Mouse (Mus musculus) gonadal fat pad, adult 2 months (tissue): ENCODE measurements around the gene Uts2r. TPM values are rescaled to one million over a fixed set of nuclear protein-coding genes. Genes with fewer than 3 reads are reported as not detected.

Experiments used
- DNase-seq: peaks from one replicate; pipeline ENCODE4 v3.0.0-alpha.2; 2012; ENCODE audit warnings: low read depth
- polyA plus RNA-seq: library from polyadenylated mRNA; depleted of rRNA; stranded (reverse); fragments of >200 nt; gene quantifications from 2 replicates; pipeline ENCODE4 v1.2.3, GENCODE M21; 2012; rRNA removed

The Uts2r gene
- polyA plus RNA-seq, 1 experiment: 0.14 TPM

GRCm38 (mm10) chr11:121160636-121161346 is 720 bp downstream of the Uts2r start:
- DNase-seq: no peak

- DNase-seq: no peak
Measured at GRCm38 (mm10) chr11:121163751-121164150, 3.7 kb downstream of the Uts2r start.

- no peak for DNase-seq
Measured at GRCm38 (mm10) chr11:121173203-121173602, 13.1 kb downstream of the Uts2r start.

GRCm38 (mm10) chr11:121174234-121174633 is 14.2 kb downstream of the Uts2r start:
- DNase-seq: no peak

- DNase-seq: no peak
Measured at GRCm38 (mm10) chr11:121176285-121177270, 16.5 kb downstream of the Uts2r start.

GRCm38 (mm10) chr11:121189681-121190080 is 29.6 kb downstream of the Uts2r start:
- DNase-seq: no peak

- no peak for DNase-seq
Measured at GRCm38 (mm10) chr11:121192742-121193141, 32.7 kb downstream of the Uts2r start.

GRCm38 (mm10) chr11:121193415-121193814 is 33.3 kb downstream of the Uts2r start:
- DNase-seq: no peak

- DNase-seq: no peak
Measured at GRCm38 (mm10) chr11:121198622-121199021, 38.6 kb downstream of the Uts2r start.

- no peak for DNase-seq
Measured at GRCm38 (mm10) chr11:121199851-121200250, 39.8 kb downstream of the Uts2r start.

- DNase-seq: no peak
Measured at GRCm38 (mm10) chr11:121200781-121201180, 40.7 kb downstream of the Uts2r start.

GRCm38 (mm10) chr11:121201436-121202198 is 41.5 kb downstream of the Uts2r start:
- no peak for DNase-seq

GRCm38 (mm10) chr11:121203859-121204160 is 43.7 kb downstream of the Uts2r start:
- no peak for DNase-seq

GRCm38 (mm10) chr11:121204161-121205006 is 44.3 kb downstream of the Uts2r start, which contains the start of the genes Hexdc and Ogfod3:
TSS of gene Hexdc (plus strand) at chr11:121204433.
TSS of gene Ogfod3 (minus strand) at chr11:121204711.
- peak; percentile 86 for DNase-seq

Other genes starting within 250 kb of the Uts2r start
- 5.6 and 5.8 TPM in 2 replicates for gene Ccdc57, start 227.4 kb upstream of the Uts2r start, polyA plus RNA-seq
- gene Slc16a3, start 211.8 kb upstream of the Uts2r start, polyA plus RNA-seq: 17.1 and 18.7 TPM in 2 replicates
- gene Csnk1d, start 168.9 kb upstream of the Uts2r start, polyA plus RNA-seq: 85.3 and 94.0 TPM in 2 replicates
- 0.85 and 1.3 TPM in 2 replicates for gene Cd7, start 120.9 kb upstream of the Uts2r start, polyA plus RNA-seq
- 2.6 and 4.5 TPM in 2 replicates for gene Sectm1b, start 96.7 kb upstream of the Uts2r start, polyA plus RNA-seq
- gene Sectm1a, start 79.1 kb upstream of the Uts2r start, polyA plus RNA-seq: 4.4 and 5.8 TPM in 2 replicates
- 0.12 and 0.13 TPM in 2 replicates for gene Tex19.2, start 41.6 kb upstream of the Uts2r start, polyA plus RNA-seq
- gene Tex19.1, start 14.1 kb upstream of the Uts2r start, polyA plus RNA-seq: 0.05 and 0.06 TPM in 2 replicates
- gene Hexdc, start 44.2 kb downstream of the Uts2r start, polyA plus RNA-seq: 22.8 and 36.9 TPM in 2 replicates
- gene Ogfod3, start 44.4 kb downstream of the Uts2r start, polyA plus RNA-seq: 28.8 and 34.4 TPM in 2 replicates
- gene Cybc1, start 69.1 kb downstream of the Uts2r start, polyA plus RNA-seq: 27.5 and 40.6 TPM in 2 replicates
- 30.3 and 48.1 TPM in 2 replicates for gene Narf, start 77.0 kb downstream of the Uts2r start, polyA plus RNA-seq
- gene Foxk2, start 99.7 kb downstream of the Uts2r start, polyA plus RNA-seq: 41.4 and 43.9 TPM in 2 replicates
- gene Wdr45b, start 194.2 kb downstream of the Uts2r start, polyA plus RNA-seq: 51.3 and 66.2 TPM in 2 replicates
- gene Rab40b, start 228.0 kb downstream of the Uts2r start, polyA plus RNA-seq: 9.2 and 9.4 TPM in 2 replicates